Mouse (Mus musculus) liver, embryonic 14.5 days (tissue): Measurements from ENCODE around the gene Avil.

Experiments used
- CTCF ChIP-seq: IDR thresholded peaks from 2 replicates; pipeline ENCODE4 v1.5.1; 2016; ENCODE audit warnings: antibody characterized with exemption, low read depth, control low read depth
- EP300 ChIP-seq: IDR thresholded peaks from 2 replicates; pipeline ENCODE4 v1.6.1; 2016; ENCODE audit warnings: antibody characterized with exemption, low read depth

GRCm38 (mm10) chr10:126977076-126977475, 23.4 kb upstream of the Avil start:
- TF ChIP-seq CTCF (no peak), EP300 (no peak)
